Mouse (Mus musculus) lung, postnatal 14 days (tissue): ENCODE measurements around the gene Dlgap5.

Source experiments
- DNase-seq: peaks from one replicate; pipeline ENCODE4 v3.0.0; 2021

Dlgap5 gene

DNA sequence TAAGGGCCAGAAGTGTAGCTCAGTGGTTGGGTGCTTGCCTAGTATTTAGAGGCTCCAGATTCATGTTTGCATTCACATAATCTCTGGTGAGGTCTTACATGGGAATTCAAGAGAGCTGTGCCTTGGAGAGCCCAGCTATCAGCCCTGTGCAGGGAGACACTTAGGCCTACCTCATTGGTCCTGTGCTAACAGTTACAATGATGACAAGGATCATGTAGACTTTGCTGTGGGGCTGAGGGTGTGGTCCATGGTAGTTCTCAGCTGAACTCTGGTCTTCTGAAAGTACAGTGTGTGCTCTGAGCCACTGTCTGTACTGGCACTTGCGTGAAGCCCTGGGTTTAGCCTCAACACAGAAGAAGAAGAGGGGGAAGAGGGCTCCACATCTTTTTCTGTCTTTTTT is 71.5 kb downstream of the Dlgap5 start:
- DNase-seq: no peak

DNA sequence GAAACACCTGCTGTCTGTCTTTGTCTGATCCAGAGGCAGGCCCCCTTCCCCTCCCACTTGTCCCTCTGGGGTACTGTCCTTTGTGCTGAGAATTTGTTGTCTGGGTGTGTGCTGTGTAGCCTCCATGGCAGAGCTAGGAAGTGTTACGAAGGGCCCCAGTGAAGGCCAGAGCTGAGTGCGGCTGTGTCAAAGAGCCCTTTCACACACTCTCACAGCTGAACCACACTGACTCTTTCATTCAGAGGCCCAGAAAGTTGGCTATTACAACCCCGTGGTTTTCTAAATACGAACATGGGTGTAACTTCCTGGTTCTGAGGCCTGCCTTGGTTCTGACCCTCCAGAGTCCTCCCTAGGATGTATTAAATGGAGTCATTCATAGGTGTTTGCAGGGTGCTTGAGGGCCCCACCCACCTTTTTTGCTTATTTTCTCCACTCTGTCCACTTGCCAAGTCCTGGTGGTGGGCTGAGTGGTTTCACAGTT is 76.4 kb downstream of the Dlgap5 start:
- DNase-seq: no peak

DNA sequence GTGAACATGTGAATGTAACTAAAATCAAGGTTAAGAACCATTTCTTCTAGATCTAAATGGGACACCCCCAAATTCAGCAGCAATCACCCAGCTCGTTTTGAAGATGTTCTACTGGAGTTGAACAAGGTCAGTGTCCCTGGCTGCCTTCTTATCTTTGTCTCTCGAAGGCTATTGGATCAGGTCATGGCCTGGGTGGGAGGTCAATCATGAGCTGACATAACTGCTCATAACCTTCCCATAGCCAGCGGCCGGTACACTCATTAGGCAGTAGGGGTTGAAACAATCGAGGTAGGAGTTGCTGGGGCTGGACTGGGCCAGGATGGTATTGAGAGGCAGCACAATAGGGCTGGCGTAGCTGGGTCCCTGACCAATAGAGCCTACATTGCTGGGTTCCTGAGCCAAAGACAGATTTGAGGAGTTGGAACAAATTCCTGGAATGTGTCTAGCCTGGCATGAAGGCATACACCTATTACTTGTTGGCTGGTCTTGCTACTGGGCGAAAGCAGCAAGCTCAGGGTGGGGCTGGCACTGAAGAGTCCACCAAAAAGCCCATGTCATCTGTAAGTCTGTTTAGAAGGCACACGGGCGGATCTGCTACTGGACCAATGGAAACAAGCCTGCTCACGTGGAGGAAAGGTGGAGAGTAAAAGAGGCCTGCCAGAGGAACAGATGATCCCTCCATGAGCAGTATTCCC is 77.8 kb downstream of the Dlgap5 start:
- no peak for DNase-seq
